Mouse (Mus musculus): ENCODE results near the gene Bcr. TPM values are rescaled to one million over a fixed set of nuclear protein-coding genes. Genes with fewer than 3 reads are reported as not detected.

The Bcr gene
- polyA plus RNA-seq, 1 experiment from 2014 or later, result 4.7 TPM

DNA sequence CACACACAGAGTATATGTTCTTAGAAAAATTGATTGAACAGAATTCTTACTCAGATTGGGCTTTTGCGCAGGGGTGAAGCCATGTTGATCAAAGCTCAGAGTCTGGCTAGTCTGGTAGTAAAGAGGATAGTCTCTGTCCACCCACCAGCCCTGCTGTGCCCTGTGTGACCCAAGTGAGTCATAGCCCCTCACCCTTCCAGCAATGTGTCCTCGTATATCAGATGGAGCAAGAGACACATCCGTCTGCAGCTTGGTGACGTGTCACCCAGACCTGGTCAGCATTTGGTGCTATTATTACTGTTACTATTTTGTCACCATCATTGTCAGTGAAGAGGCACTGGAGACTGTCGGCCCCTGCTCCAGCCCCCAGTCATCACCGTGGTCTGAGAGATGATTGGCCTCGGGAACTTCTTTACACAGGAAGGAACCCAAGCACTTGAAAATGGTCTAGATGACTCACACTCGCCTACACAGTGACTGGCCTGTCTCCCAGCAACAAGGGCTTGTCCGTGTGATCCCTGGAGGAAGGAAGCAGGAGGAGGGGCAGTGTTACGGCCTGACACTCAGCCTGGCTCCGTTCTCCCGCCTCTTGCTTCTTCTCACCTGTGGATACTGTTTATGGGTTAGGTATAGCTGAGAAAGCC is 109.9 kb downstream of the Bcr start:
- 0 out of 2 replicates have a peak overlapping the region, but pooled peaks have one; percentile 13 for H3K27ac ChIP-seq (replicated peaks)
- no peak for TF ChIP-seq EP300 (optimal IDR thresholded peaks at IDR 0.05)
- TF ChIP-seq CTCF (IDR thresholded peaks at IDR 0.05; ENCODE audit: low read depth), result no peak
- H3K36me3 ChIP-seq (ENCODE audit: control insufficient read depth, insufficient read depth, low read length), result 0 out of 2 replicates have a peak, but pooled peaks cover 4% of the 10 kb centered on the region
- 60% methylated on average over 12 of the region's 12 CpGs for WGBS
- H3K4me2 ChIP-seq (replicated peaks; ENCODE audit: low read depth), result no peak overlapping the region
- H3K4me3 ChIP-seq (ENCODE audit: low read depth, low read length), result no peak overlapping the region
- H3K9ac ChIP-seq (ENCODE audit: low read length), result no peak overlapping the region
- ATAC-seq (ENCODE audit: low FRiP score, low TSS enrichment), result peak; percentile 84
- no peaks in the 10 kb centered on the region for H3K9me3 ChIP-seq (ENCODE audit: control insufficient read depth, low read length)
- H3K27me3 ChIP-seq (ENCODE audit: control insufficient read depth, insufficient read depth, low read length), result no peaks in the 10 kb centered on the region
- peak; percentile 46 for DNase-seq (ENCODE audit: low spot score)
- H3K4me1 ChIP-seq (replicated peaks; ENCODE audit: control insufficient read depth, insufficient read depth), result no peaks in the 10 kb centered on the region

DNA sequence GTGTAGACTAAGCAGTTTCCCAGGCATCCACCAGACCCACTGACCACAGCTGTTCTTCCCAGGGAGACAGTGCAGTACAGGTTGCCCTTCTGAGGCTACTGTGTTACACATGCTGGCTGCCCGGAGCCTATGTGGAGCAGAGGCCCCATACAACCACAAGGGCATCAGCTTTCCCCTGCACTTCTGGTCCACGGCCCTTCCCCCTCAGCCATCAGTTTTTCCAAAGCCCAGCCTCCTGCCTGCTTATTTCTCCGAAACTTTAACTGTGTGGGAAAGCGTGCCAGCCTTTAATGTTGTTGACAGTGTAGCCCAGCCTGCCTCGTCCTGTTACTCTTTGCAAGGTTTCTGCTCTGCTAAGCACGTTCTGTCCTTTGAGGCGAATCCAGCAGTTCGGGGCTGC is 112.7 kb downstream of the Bcr start:
- DNase-seq (ENCODE audit: low spot score) (no peak), ATAC-seq (ENCODE audit: low FRiP score, low TSS enrichment) (no peak)
- Histone ChIP-seq H3K9me3 (ENCODE audit: control insufficient read depth, low read length) (no peaks in the 10 kb centered on the region), H3K4me2 (replicated peaks; ENCODE audit: low read depth) (no peak overlapping the region), H3K4me3 (ENCODE audit: low read depth, low read length) (no peak overlapping the region), H3K9ac (ENCODE audit: low read length) (no peak overlapping the region), H3K4me1 (replicated peaks; ENCODE audit: control insufficient read depth, insufficient read depth) (no peaks in the 10 kb centered on the region), H3K27me3 (ENCODE audit: control insufficient read depth, insufficient read depth, low read length) (no peaks in the 10 kb centered on the region), H3K36me3 (ENCODE audit: control insufficient read depth, insufficient read depth, low read length) (peaks cover 13% of the 10 kb centered on the region; the same call in 1 of the 2 replicates), H3K27ac (replicated peaks) (peak overlapping the region; percentile 18; the same call in 1 of the 2 replicates)
- WGBS, result 63% methylated on average over 8 of the region's 8 CpGs
- TF ChIP-seq EP300 (optimal IDR thresholded peaks at IDR 0.05) (no peak), CTCF (IDR thresholded peaks at IDR 0.05; ENCODE audit: low read depth) (no peak)

DNA sequence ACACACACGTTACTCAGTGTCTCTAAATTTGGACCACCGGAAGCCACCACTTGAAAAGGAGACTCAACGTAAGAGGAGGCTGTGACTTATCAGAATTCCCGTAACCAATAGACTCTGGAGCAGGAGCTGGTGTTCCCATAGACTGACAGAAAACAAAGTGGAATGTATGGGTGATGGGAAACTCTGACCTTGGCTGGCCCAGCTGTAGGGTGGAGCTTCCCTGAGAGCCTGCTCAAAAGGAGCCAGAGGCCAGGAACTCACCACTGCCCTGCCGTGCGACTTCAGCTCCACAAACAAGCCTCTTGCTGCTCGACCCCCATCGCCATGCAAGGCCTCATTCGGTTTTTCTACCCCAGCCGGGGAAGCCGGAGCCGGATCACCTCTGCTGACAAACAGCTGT is 113.3 kb downstream of the Bcr start:
- 0 out of 2 replicates have a peak, but pooled peaks have one; percentile 3 for ATAC-seq (ENCODE audit: low FRiP score, low TSS enrichment)
- no peaks in the 10 kb centered on the region for H3K9me3 ChIP-seq (ENCODE audit: control insufficient read depth, low read length)
- H3K27me3 ChIP-seq (ENCODE audit: control insufficient read depth, insufficient read depth, low read length), result no peaks in the 10 kb centered on the region
- no peak for DNase-seq (ENCODE audit: low spot score)
- H3K9ac ChIP-seq (ENCODE audit: low read length), result no peak overlapping the region
- 66% methylated on average over 12 of the region's 12 CpGs for WGBS
- TF ChIP-seq CTCF (IDR thresholded peaks at IDR 0.05; ENCODE audit: low read depth) (no peak), EP300 (optimal IDR thresholded peaks at IDR 0.05) (no peak)
- peak overlapping the region; percentile 20; the same call in 1 of the 2 replicates for H3K4me2 ChIP-seq (replicated peaks; ENCODE audit: low read depth)
- no peak overlapping the region; the same call in 1 of the 2 replicates for H3K27ac ChIP-seq (replicated peaks)
- no peaks in the 10 kb centered on the region for H3K4me1 ChIP-seq (replicated peaks; ENCODE audit: control insufficient read depth, insufficient read depth)
- peaks cover 18% of the 10 kb centered on the region; the same call in 1 of the 2 replicates for H3K36me3 ChIP-seq (ENCODE audit: control insufficient read depth, insufficient read depth, low read length)
- no peak overlapping the region for H3K4me3 ChIP-seq (ENCODE audit: low read depth, low read length)

DNA sequence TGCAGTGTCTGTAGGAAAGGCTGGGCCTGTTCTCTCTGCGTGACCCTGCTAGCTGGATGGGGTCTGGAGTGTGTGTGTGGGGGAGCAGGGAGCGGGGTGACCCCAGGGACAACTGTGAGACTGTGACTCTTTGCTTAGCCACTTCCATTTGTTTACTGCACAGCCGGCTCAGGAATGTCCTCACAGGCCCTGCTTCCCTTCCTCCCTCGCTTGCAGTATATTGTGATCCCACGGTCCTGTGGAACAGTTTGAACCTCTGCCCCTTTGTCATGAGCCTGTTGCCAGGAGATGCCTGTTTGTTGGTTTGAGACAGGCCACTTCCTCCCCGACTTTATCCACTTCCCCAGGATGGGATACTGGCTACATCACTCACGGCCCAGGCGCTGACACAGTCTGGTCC is 116.1 kb downstream of the Bcr start:
- 59% methylated on average over 8 of the region's 8 CpGs for WGBS
- H3K27me3 ChIP-seq (ENCODE audit: control insufficient read depth, insufficient read depth, low read length), result no peaks in the 10 kb centered on the region
- H3K9ac ChIP-seq (ENCODE audit: low read length), result no peak overlapping the region
- H3K4me1 ChIP-seq (replicated peaks; ENCODE audit: control insufficient read depth, insufficient read depth), result no peaks in the 10 kb centered on the region
- ATAC-seq (ENCODE audit: low FRiP score, low TSS enrichment), result no peak; the same call in 1 of the 2 replicates
- H3K4me3 ChIP-seq (ENCODE audit: low read depth, low read length), result no peak overlapping the region
- peaks cover 36% of the 10 kb centered on the region for H3K36me3 ChIP-seq (ENCODE audit: control insufficient read depth, insufficient read depth, low read length)
- H3K9me3 ChIP-seq (ENCODE audit: control insufficient read depth, low read length), result no peaks in the 10 kb centered on the region
- H3K4me2 ChIP-seq (replicated peaks; ENCODE audit: low read depth), result no peak overlapping the region
- no peak overlapping the region for H3K27ac ChIP-seq (replicated peaks)
- no peak for DNase-seq (ENCODE audit: low spot score)
- TF ChIP-seq EP300 (optimal IDR thresholded peaks at IDR 0.05) (no peak), CTCF (IDR thresholded peaks at IDR 0.05; ENCODE audit: low read depth) (no peak)

DNA sequence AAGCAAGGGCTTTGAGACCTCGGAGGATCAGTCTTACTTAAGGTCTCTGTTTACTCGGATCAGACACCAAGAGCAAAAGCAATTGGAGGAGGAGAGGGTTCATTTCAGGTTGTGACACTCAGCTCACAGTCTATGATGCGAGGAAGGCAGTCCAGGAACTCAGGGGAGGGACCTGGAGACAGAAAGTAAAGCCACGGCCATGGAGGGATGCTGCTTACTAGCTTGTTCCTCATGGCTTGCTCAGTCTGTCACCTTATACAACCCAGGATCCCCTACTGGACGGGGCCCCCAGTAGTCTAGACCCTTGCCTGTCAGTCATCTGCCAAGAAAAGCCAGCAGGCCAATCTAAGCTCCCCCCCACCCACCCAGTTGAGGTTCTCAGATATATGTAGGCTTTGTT is 118.5 kb downstream of the Bcr start:
- Histone ChIP-seq H3K27ac (replicated peaks) (no peak overlapping the region), H3K36me3 (ENCODE audit: control insufficient read depth, insufficient read depth, low read length) (peaks cover 37% of the 10 kb centered on the region), H3K4me1 (replicated peaks; ENCODE audit: control insufficient read depth, insufficient read depth) (no peaks in the 10 kb centered on the region), H3K4me2 (replicated peaks; ENCODE audit: low read depth) (no peak overlapping the region), H3K4me3 (ENCODE audit: low read depth, low read length) (no peak overlapping the region), H3K27me3 (ENCODE audit: control insufficient read depth, insufficient read depth, low read length) (no peaks in the 10 kb centered on the region), H3K9me3 (ENCODE audit: control insufficient read depth, low read length) (no peaks in the 10 kb centered on the region), H3K9ac (ENCODE audit: low read length) (no peak overlapping the region)
- DNase-seq (ENCODE audit: low spot score) (no peak), ATAC-seq (ENCODE audit: low FRiP score, low TSS enrichment) (no peak)
- TF ChIP-seq CTCF (IDR thresholded peaks at IDR 0.05; ENCODE audit: low read depth), result no peak
- TF ChIP-seq EP300 (optimal IDR thresholded peaks at IDR 0.05), result no peak
- 86% methylated on average over 5 of the region's 5 CpGs for WGBS

DNA sequence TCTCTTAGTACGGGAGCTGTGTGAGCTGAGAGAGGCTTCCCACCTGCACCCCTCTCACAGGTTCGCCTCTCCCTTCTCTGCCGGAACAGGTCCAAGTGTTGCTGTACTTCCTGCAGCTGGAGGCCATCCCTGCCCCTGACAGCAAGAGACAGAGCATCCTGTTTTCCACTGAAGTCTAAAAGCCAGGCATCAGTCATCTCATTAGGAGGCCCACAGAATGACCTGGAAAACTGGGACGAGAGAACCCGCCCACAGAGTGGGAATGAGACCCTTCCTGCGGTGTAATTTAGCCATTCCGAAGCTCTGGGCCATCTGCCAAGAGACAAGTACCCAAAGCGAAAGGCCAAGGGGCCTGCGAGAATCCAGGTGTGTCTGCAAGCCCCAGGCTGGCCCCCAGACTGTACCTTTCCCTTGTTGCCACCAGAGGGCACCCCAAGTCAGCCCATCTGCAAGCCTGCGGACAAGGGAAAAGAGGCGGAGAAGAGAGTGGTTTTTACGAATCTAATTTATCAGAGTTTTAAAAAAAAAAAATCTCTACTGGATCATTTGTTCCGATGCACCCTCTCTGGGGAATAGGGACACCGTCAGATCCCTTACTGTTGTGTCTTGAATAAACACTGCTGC is 121.9 kb downstream of the Bcr start:
- peak; percentile 94 for TF ChIP-seq CTCF (IDR thresholded peaks at IDR 0.05; ENCODE audit: low read depth)
- TF ChIP-seq EP300 (optimal IDR thresholded peaks at IDR 0.05), result no peak
- H3K27ac ChIP-seq (replicated peaks), result no peak overlapping the region
- H3K9ac ChIP-seq (ENCODE audit: low read length), result no peak overlapping the region
- ATAC-seq (ENCODE audit: low FRiP score, low TSS enrichment) (peak; percentile 62), DNase-seq (ENCODE audit: low spot score) (peak; percentile 77)
- no peak overlapping the region for H3K4me3 ChIP-seq (ENCODE audit: low read depth, low read length)
- no peaks in the 10 kb centered on the region for H3K4me1 ChIP-seq (replicated peaks; ENCODE audit: control insufficient read depth, insufficient read depth)
- peaks cover 34% of the 10 kb centered on the region for H3K36me3 ChIP-seq (ENCODE audit: control insufficient read depth, insufficient read depth, low read length)
- no peaks in the 10 kb centered on the region for H3K27me3 ChIP-seq (ENCODE audit: control insufficient read depth, insufficient read depth, low read length)
- no peaks in the 10 kb centered on the region for H3K9me3 ChIP-seq (ENCODE audit: control insufficient read depth, low read length)
- WGBS, result 19% methylated on average over 14 of the region's 14 CpGs
- no peak overlapping the region for H3K4me2 ChIP-seq (replicated peaks; ENCODE audit: low read depth)

All from stomach, postnatal 0 days (tissue).